11 mouse cellular contexts compared by ENCODE assay signal in the genomic region with DNA sequence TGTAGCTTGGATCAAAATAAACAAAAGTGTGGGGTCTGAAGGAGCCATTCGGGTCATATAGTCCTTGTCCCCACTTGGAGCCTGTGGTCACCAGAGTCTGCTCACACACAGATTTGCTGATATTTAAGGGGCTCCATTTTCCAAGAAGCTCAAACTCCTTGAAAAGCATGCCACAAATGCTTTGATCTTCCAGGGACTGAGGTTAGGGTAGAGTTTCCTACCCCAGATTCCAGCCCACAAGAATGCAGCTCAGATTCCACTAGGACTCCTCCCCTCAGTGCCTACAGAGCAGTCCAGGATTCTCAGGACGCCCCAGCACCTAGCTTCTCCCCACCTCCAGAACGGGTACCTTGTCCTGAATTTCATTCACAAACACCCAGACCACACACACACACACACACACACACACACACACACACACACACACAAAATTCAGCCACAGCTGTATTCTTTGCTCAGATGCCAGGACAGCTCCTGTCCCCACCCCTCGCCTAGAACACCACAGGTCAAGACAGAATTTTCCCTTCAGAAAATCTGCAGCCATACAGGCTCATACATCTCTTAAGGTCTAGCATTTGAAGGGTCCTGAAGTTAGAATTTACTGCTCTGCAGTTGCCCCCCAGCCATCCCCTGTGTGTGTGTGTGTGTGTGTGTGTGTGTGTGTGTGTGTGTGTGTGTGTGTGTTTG.
DNase-seq lines count a peak whose midpoint lies in the region; ATAC-seq and TF ChIP-seq lines count a peak whose summit lies in the region.
"Had no signal": no experiment of that assay in that cellular context is flagged by ENCODE, and none has a peak within 500 bp of the region (broad histone marks: within the 10 kb centered on the region; RNA-seq: fewer than 3 reads in every experiment).

No protein-coding gene starts in this region.

- H3K36me3 ChIP-seq in heart, embryonic 12.5 days, result no peaks in the 10 kb centered on the region
- H3K36me3 ChIP-seq: liver, embryonic 15.5 days had no signal

- no peaks in the 10 kb centered on the region for H3K9me3 ChIP-seq in heart, embryonic 12.5 days (replicated peaks)
- H3K9me3 ChIP-seq: liver, embryonic 15.5 days had no signal

- H3K4me1 ChIP-seq in heart, embryonic 12.5 days (replicated peaks), result peaks cover 40% of the 10 kb centered on the region
- H3K4me1 ChIP-seq: liver, embryonic 15.5 days had no signal

- TF ChIP-seq CTCF in left cerebral cortex, adult 2 months (IDR thresholded peaks at IDR 0.05), result no peak

- H3K9ac ChIP-seq in heart, embryonic 12.5 days, result no peak overlapping the region
- H3K9ac ChIP-seq: liver, embryonic 15.5 days had no signal

- no peak overlapping the region for H3K4me3 ChIP-seq in heart, embryonic 12.5 days
- no peak overlapping the region for H3K4me3 ChIP-seq in left cerebral cortex, adult 2 months
- H3K4me3 ChIP-seq: liver, embryonic 15.5 days had no signal

- peak overlapping the region; percentile 46 for H3K27ac ChIP-seq in heart, embryonic 12.5 days (ENCODE audit: poor library complexity, severe bottlenecking)
- H3K27ac ChIP-seq in left cerebral cortex, adult 2 months, result peak overlapping the region; percentile 6; the same call in 1 of the 2 replicates
- H3K27ac ChIP-seq: liver, embryonic 15.5 days had no signal

- peak; percentile 69; the same call in 1 of the 2 replicates for ATAC-seq in heart, embryonic 12.5 days (ENCODE audit: insufficient number of reproducible peaks, low FRiP score)

- no peak for DNase-seq in heart, postnatal 25 days (ENCODE audit: low spot score)
- no peak for DNase-seq in left cerebral cortex, adult 2 months (ENCODE audit: extremely low spot score in 1 of 2, low spot score in 2 of 2)
- no peak for DNase-seq in left cerebral cortex, postnatal 25 days (ENCODE audit: low spot score in 2 of 2)
- DNase-seq in R1 (ENCODE audit: low read depth, low spot score), result peak; percentile 37
- DNase-seq in forelimb bud, embryonic 11.5 days (ENCODE audit: low read depth, low spot score), result peak; percentile 71
- DNase-seq in thymus, postnatal 4 days, result no peak
- no peak for DNase-seq in retina, postnatal 1 day
- DNase-seq: cerebellum, adult 11-12 months had no signal

- H3K27me3 ChIP-seq in heart, embryonic 12.5 days (replicated peaks), result no peaks in the 10 kb centered on the region
- H3K27me3 ChIP-seq: CH12.LX; liver, embryonic 15.5 days had no signal

- intact Hi-C loops in heart, postnatal 25 days (cut with DNase I), result no loop called here
- intact Hi-C loops in left cerebral cortex, adult 2 months (cut with DNase I), result no loop called here
- intact Hi-C loops in left cerebral cortex, postnatal 25 days (cut with DNase I), result no loop called here

- H3K4me2 ChIP-seq in heart, embryonic 12.5 days, result 0 out of 2 replicates have a peak overlapping the region, but pooled peaks have one; percentile 6
- H3K4me2 ChIP-seq: liver, embryonic 15.5 days had no signal

- WGBS in heart, embryonic 12.5 days, result 14% methylated on average over 4 of the region's 4 CpGs

Comparison
In these comparisons a context has a peak if more than half of its experiments do, and no peak if none do; other contexts are left out.
1. DNase-seq: peak in R1 (single experiment) and forelimb bud, embryonic 11.5 days (single experiment); none in heart, postnatal 25 days (single experiment), left cerebral cortex, adult 2 months (0 of 2), left cerebral cortex, postnatal 25 days (0 of 2), thymus, postnatal 4 days (single experiment) and retina, postnatal 1 day (single experiment).